Mouse (Mus musculus) hindbrain, embryonic 13.5 days (tissue): ENCODE measurements around the gene Klhl22. TPM values are rescaled to one million over a fixed set of nuclear protein-coding genes. Genes with fewer than 3 reads are reported as not detected.
"Not testable (repeated sequence)": the region's sequence is repeated elsewhere in the genome, so short reads cannot be mapped to it uniquely, and the experiment has no call there.

Experiments
- ATAC-seq: fragments of 200-750 bp; cut with Nextera tagmentation; 2 replicates; pipeline ENCODE4 v1.8.0; 2017; ENCODE audit warnings: moderate TSS enrichment; ENCODE audit not compliant: low FRiP score
- H3K27ac ChIP-seq: fragments of 300-500 bp; sonication (generic); 2 replicates; pipeline ENCODE4 v1.5.1; 2015; ENCODE audit warnings: inconsistent platforms, mild to moderate bottlenecking, moderate library complexity
- H3K27me3 ChIP-seq: fragments of 300-500 bp; sonication (generic); 2 replicates; pipeline ENCODE4 v1.6.1; 2015; ENCODE audit warnings: mild to moderate bottlenecking, inconsistent platforms
- H3K36me3 ChIP-seq: fragments of 300-500 bp; sonication (generic); 2 replicates; pipeline ENCODE4 v1.6.1; 2015; ENCODE audit warnings: mild to moderate bottlenecking, inconsistent platforms
- H3K4me1 ChIP-seq: fragments of 300-500 bp; sonication (generic); replicated peaks from 2 replicates; pipeline ENCODE4 v1.6.1; 2015; ENCODE audit warnings: inconsistent platforms
- H3K4me2 ChIP-seq: fragments of 300-500 bp; sonication (generic); 2 replicates; pipeline ENCODE4 v1.6.1; 2015; ENCODE audit warnings: inconsistent platforms, mild to moderate bottlenecking, moderate library complexity
- H3K4me3 ChIP-seq: fragments of 300-500 bp; sonication (generic); 2 replicates; pipeline ENCODE4 v1.5.1; 2015; ENCODE audit warnings: mild to moderate bottlenecking, inconsistent platforms
- H3K9ac ChIP-seq: fragments of 300-500 bp; sonication (generic); 2 replicates; pipeline ENCODE4 v1.6.1; 2015; ENCODE audit warnings: mild to moderate bottlenecking, inconsistent platforms
- H3K9me3 ChIP-seq: fragments of 300-500 bp; sonication (generic); 2 replicates; pipeline ENCODE4 v1.6.1; 2016; ENCODE audit warnings: inconsistent platforms
- WGBS: fragments of 180-500 bp; shearing (Covaris S2); methylation state at CpG from one replicate; pipeline ENCODE4 v1.1.7; 2015; 5-methylcytosine and 5-hydroxymethylcytosine counted together
- polyA plus RNA-seq: library from polyadenylated mRNA; unstranded; fragments of >200 nt; fragmentation: Nextera tagmentation; extraction: Ambion mirVana; gene quantifications from 2 replicates; pipeline ENCODE4 v1.2.1, GENCODE M21; 2015

The Klhl22 gene
- polyA plus RNA-seq, 1 experiment from 2014 or later: 70.9 TPM

DNA sequence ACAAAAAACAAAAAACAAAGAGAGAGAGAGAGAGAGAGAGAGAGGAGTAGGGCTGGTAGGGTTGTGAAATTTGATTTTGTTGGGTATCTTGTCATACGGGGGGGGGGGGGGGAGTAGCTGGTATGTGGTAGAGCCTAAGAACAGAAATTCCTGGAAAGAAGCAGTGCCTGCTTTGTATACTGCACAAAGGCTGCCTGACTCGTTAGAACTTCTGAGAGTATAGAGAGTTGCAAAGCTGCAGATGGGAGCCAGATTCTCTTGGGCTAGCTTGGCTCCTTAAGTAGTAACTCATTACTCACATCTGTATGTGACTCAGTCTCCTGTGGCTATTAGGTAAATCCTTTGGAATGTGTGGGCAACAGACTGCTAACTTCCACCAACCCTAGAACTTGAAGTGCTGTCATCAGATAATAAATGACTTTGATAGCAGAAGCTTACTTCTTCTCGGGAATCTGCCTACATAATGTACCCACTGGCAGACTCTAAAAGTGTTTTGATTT lies 26.5 kb upstream of the Klhl22 start, which contains the start of gene Med15:
Med15 (minus strand) TSS at position 51 of the 500 bp plus-strand sequence.
- 51% methylated on average over 3 of the region's 3 CpGs for WGBS
- H3K27ac ChIP-seq: no peak within 1 kb of the TSS
- H3K4me3 ChIP-seq: no peak within 1 kb of the TSS
- H3K36me3 ChIP-seq: no peaks in the 10 kb centered on the region
- H3K4me1 ChIP-seq: no peaks in the 10 kb centered on the region
- no peak for ATAC-seq
- H3K9me3 ChIP-seq: no peaks in the 10 kb centered on the region
- H3K27me3 ChIP-seq: 0 out of 2 replicates have a peak, but pooled peaks cover 4% of the 10 kb centered on the region
- no peak within 1 kb of the TSS for H3K9ac ChIP-seq
- no peak within 1 kb of the TSS for H3K4me2 ChIP-seq

DNA sequence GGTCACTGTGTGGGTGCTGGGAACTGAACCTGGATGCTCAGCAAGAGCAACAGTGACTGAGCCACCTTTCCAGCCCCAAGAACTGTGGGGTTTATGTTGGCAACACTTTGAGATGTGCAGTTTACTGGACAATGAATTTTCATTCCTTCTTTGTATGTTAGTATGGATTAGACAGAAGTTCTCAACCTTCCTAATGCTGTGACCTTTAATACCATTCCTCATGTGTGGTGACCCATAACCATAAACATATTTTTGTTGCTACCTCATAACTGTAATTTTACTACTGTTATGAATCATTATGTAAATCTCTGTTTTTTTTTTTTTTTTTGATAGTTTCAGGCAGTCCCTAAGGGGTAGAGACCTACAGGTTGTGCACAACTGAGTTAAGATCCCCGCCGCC lies 25.8 kb upstream of the Klhl22 start:
- no peaks in the 10 kb centered on the region for H3K36me3 ChIP-seq
- no peak overlapping the region for H3K4me3 ChIP-seq
- peak overlapping the region; percentile 30 for H3K4me2 ChIP-seq
- no peaks in the 10 kb centered on the region for H3K9me3 ChIP-seq
- no peak overlapping the region for H3K9ac ChIP-seq
- 68% methylated on average over 2 of the region's 2 CpGs for WGBS
- no peak overlapping the region for H3K27ac ChIP-seq
- ATAC-seq: no peak
- H3K27me3 ChIP-seq: 0 out of 2 replicates have a peak, but pooled peaks cover 4% of the 10 kb centered on the region
- no peaks in the 10 kb centered on the region for H3K4me1 ChIP-seq

DNA sequence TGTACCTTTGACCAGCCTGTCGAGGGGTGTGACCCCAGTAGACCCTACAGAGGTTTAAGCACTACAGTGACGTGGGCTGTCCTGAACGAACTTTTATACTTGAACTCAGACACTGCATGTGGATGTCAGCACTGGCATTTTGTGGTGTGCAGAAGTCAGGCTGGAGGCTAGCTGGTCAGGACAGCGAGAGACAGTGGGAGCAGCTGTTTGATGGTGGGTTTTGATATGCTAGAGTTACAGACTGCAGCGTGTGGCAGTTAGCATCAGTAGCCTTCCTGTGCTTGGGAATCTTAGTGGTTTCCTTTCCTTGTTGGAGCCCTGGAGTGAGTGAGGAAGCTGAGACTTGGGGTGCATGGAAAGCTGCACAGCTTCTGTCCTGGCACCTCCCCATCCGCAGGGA lies 24.5 kb upstream of the Klhl22 start:
- H3K36me3 ChIP-seq, H3K4me2 ChIP-seq, H3K4me1 ChIP-seq, H3K27me3 ChIP-seq, H3K27ac ChIP-seq, H3K9ac ChIP-seq, H3K4me3 ChIP-seq, ATAC-seq, H3K9me3 ChIP-seq: not testable (repeated sequence)
- 87% methylated on average over 6 of the region's 6 CpGs for WGBS

DNA sequence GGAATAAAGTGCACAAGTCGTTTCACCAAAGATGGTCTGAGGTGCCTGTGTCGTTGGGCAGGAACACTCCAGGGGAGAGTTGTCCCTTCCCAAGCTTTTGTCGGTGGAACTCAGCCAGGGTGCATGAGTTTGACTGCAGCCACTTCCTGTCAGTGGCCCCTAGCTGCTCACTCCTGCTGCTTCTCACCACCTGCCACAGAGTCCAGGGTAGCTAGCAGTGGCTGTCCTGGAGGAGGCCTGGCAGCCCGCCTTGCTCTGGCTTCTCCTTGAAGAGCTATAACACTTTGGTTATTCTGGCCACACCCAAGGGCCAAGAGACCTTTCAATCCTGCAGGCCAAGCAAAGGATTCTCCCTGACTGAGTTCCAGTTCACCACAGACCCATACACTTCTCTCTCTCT lies 23.3 kb upstream of the Klhl22 start:
- H3K9ac ChIP-seq: no peak overlapping the region
- H3K27ac ChIP-seq: no peak overlapping the region
- no peak overlapping the region for H3K4me2 ChIP-seq
- no peak for ATAC-seq
- H3K9me3 ChIP-seq: no peaks in the 10 kb centered on the region
- no peaks in the 10 kb centered on the region for H3K36me3 ChIP-seq
- H3K4me3 ChIP-seq: no peak overlapping the region
- H3K4me1 ChIP-seq: no peaks in the 10 kb centered on the region
- peaks cover 9% of the 10 kb centered on the region; the same call in 1 of the 2 replicates for H3K27me3 ChIP-seq
- whole genome bisulfite sequencing: 67% methylated on average over 4 of the region's 4 CpGs

DNA sequence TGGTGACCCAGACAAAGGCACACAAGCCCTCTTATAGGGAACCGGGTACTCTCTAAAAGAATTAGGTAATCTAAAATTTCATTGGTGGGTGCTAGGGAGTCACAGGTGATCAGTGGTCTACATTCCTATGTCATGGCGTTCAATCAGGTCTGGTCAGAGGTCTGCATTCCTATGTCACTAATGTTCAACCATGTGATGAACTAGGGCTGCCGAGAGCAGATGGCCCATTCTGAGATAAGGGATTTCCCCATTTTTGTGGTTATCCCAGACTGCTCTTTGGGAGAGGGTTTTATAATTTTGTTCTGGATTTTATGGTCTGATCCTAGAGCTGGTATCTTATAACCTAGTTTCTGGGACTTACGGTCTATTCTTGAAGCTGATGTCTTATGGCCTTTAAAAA lies 19.3 kb upstream of the Klhl22 start:
- Histone ChIP-seq H3K36me3 (no peaks in the 10 kb centered on the region), H3K9me3 (no peaks in the 10 kb centered on the region), H3K9ac (no peak overlapping the region), H3K27ac (no peak overlapping the region), H3K4me2 (no peak overlapping the region), H3K4me1 (no peaks in the 10 kb centered on the region), H3K27me3 (peaks cover 9% of the 10 kb centered on the region; the same call in 1 of the 2 replicates), H3K4me3 (no peak overlapping the region)
- ATAC-seq: no peak
- WGBS: 85% methylated on average over 4 of the region's 4 CpGs

DNA sequence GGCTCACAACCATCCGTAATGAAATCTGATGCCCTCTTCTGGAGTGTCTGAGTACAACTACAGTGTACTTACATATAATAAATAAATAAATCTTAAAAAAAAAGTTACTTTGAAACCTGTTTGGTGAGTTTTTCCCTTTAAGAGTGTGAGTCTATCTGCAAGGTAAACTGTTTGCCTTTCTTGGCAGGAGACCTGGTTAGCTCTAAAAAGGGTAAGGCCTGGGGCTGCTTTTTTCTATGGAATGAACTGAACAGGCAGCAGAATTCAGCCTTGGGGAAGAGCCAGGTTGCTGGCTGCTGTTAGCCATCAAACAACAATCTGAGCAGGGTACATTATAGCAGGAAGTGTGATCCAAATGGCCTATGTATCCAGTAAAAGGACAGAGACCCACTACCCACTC lies 16.6 kb upstream of the Klhl22 start:
- WGBS: 91% methylated on average over 1 of the region's 1 CpGs
- Histone ChIP-seq H3K4me3 (no peak overlapping the region), H3K4me2 (no peak overlapping the region), H3K4me1 (no peaks in the 10 kb centered on the region), H3K9ac (no peak overlapping the region), H3K9me3 (no peaks in the 10 kb centered on the region), H3K27ac (no peak overlapping the region), H3K27me3 (peaks cover 10% of the 10 kb centered on the region; the same call in 1 of the 2 replicates), H3K36me3 (no peaks in the 10 kb centered on the region)
- ATAC-seq: no peak

DNA sequence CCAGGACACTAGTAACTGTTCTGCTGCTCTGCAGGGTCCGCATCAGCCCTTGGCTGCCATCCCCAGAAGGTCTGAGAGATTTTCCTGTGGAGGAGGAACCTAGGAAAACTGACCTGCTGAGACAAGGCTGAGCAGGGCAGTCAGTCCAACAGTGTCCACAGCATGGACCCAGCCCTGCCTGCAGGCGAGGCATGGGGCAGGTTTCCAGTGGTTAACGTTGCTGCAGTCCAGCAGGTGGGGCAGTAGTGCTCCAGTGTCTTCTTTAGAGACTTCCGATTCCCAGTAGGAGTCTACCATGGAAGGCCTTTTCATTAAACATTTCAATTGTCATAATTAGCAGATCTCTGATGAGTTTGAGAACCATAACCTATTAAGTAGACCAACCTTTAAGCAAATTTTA lies 16.1 kb upstream of the Klhl22 start:
- ATAC-seq: no peak
- H3K4me1 ChIP-seq: no peaks in the 10 kb centered on the region
- no peak overlapping the region for H3K4me2 ChIP-seq
- no peaks in the 10 kb centered on the region for H3K36me3 ChIP-seq
- H3K9ac ChIP-seq: no peak overlapping the region
- H3K27me3 ChIP-seq: peaks cover 11% of the 10 kb centered on the region; the same call in 1 of the 2 replicates
- WGBS: 46% methylated on average over 4 of the region's 4 CpGs
- H3K27ac ChIP-seq: no peak overlapping the region
- H3K9me3 ChIP-seq: no peaks in the 10 kb centered on the region
- no peak overlapping the region for H3K4me3 ChIP-seq

DNA sequence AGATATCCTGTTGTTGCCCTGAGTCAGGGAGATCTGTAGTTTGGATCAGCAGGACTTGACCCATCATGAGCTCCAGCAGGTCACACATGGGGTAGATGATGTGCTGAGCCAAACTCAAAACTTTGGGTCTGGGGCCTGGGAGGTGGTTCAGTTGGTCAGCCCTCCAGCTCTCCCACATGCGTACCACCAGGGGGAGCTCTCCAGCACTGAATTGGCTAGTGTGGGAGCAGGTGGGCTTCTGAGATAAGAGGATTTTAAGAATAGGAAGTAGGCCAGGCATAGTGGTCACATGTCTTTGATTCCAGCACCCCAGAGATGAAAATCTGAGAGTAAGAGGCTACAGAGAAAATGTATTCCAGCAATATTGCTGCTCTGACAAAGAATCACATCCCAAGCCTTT lies 14.9 kb upstream of the Klhl22 start:
- H3K9me3 ChIP-seq: no peaks in the 10 kb centered on the region

DNA sequence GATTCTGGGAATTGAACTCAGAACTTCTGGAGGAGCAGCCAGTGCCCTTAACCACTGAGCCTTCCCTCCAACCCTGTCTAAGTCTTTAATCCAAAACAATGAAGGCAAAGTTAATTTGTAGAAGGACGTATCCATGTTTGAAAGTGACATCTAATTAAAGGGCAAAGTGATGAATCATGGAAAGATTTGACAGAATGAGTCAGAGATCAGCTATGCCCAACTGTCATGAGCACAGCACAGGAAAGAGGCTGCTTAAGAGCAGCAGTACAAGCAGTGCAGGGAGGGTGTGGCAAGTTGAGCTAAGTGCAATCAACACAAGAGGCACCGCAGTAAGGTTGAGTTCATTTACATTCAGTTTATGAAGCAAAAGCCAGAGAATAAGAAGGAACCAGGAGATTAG lies 14.4 kb upstream of the Klhl22 start:
- peaks cover 12% of the 10 kb centered on the region; the same call in 1 of the 2 replicates for H3K27me3 ChIP-seq
- 82% methylated on average over 2 of the region's 2 CpGs for WGBS
- no peak overlapping the region for H3K4me2 ChIP-seq
- no peaks in the 10 kb centered on the region for H3K9me3 ChIP-seq
- no peak overlapping the region for H3K4me3 ChIP-seq
- H3K9ac ChIP-seq: no peak overlapping the region
- H3K4me1 ChIP-seq: no peaks in the 10 kb centered on the region
- H3K27ac ChIP-seq: no peak overlapping the region
- H3K36me3 ChIP-seq: no peaks in the 10 kb centered on the region
- ATAC-seq: no peak

More for the DNA sequence above, 14.9 kb upstream of the Klhl22 start:
- H3K27me3 ChIP-seq: peaks cover 12% of the 10 kb centered on the region; the same call in 1 of the 2 replicates
- H3K4me3 ChIP-seq: no peak overlapping the region
- H3K4me1 ChIP-seq: no peaks in the 10 kb centered on the region
- H3K4me2 ChIP-seq: no peak overlapping the region
- WGBS: 3% methylated on average over 1 of the region's 1 CpGs
- no peak for ATAC-seq
- no peak overlapping the region for H3K27ac ChIP-seq
- no peak overlapping the region for H3K9ac ChIP-seq
- H3K36me3 ChIP-seq: no peaks in the 10 kb centered on the region

DNA sequence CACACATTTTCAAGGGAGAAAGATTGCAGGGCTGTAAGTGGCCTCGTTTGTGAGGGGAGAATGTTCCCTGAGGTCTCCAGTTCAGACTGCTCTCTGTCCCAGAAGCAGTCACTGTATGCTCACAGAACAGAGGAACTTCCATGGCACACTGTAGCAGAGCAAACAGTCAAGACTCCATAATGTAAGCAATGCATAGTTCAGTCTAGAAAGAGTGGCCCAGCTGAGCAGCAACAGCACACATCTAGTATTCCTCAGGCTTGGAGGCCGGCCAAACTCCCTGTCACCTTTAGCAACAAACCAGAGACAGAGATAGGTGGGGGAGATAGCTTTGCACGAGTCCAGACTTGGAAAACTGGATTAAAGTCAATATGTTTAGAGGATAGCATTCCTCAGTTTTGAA lies 6.4 kb upstream of the Klhl22 start:
- Histone ChIP-seq H3K4me3 (no peak overlapping the region), H3K36me3 (no peaks in the 10 kb centered on the region), H3K9me3 (no peaks in the 10 kb centered on the region), H3K27me3 (peaks cover 15% of the 10 kb centered on the region), H3K9ac (no peak overlapping the region), H3K4me2 (no peak overlapping the region), H3K27ac (no peak overlapping the region), H3K4me1 (no peaks in the 10 kb centered on the region)
- ATAC-seq: no peak
- WGBS: 38% methylated on average over 3 of the region's 3 CpGs

DNA sequence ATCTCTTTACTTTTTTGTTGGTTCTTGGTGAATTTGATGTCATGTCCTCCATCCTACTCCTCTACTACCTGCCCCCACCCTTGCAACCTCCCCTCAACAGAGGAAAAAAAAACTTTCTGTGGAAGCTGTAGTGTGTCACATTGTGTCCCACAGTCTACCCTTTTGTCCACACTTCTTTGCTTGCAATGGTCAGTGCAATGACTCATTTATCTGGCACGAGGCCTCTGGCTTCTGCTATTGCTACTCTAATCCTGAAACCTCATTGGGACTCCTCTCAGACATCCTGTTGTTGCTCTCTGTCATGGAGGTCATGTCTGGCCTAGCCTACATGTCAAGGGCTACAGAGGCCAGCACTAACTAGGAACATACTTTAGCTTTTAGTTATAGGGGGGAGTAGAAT lies 5.7 kb upstream of the Klhl22 start:
- 42% methylated on average over 1 of the region's 1 CpGs for WGBS
- no peak overlapping the region for H3K4me3 ChIP-seq

DNA sequence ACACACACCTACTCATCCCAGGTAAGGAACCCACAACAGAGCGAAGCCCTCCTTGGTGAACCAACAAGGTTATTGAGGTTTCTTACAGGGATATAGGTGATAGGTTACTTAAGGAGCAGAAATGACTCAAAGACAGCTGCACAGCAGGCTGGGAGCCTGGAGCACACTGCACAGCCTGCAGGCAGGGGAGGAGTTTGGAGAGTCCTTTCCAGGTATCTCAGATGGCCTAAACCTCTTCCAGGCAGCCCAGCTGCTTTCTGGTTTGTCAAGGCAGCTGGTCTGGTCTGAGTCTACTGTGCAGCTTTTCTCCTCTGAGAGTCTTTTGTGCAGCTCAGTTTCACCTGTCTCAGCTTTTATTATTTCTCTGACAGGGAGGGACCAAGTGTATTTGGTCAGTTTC lies 1.7 kb upstream of the Klhl22 start:
- no peak overlapping the region for H3K4me3 ChIP-seq
- no peak overlapping the region for H3K4me2 ChIP-seq
- H3K27me3 ChIP-seq: peaks cover 14% of the 10 kb centered on the region
- no peak overlapping the region for H3K27ac ChIP-seq
- 91% methylated on average over 1 of the region's 1 CpGs for WGBS
- no peak overlapping the region for H3K9ac ChIP-seq
- peaks cover 37% of the 10 kb centered on the region for H3K4me1 ChIP-seq
- H3K9me3 ChIP-seq: no peaks in the 10 kb centered on the region
- ATAC-seq: no peak
- 0 out of 2 replicates have a peak, but pooled peaks cover 3% of the 10 kb centered on the region for H3K36me3 ChIP-seq

More for the DNA sequence above, 5.7 kb upstream of the Klhl22 start:
- Histone ChIP-seq H3K4me1 (peaks cover 2% of the 10 kb centered on the region), H3K4me2 (no peak overlapping the region), H3K27ac (no peak overlapping the region), H3K9ac (no peak overlapping the region), H3K36me3 (no peaks in the 10 kb centered on the region), H3K9me3 (no peaks in the 10 kb centered on the region), H3K27me3 (peaks cover 14% of the 10 kb centered on the region)
- ATAC-seq: no peak

DNA sequence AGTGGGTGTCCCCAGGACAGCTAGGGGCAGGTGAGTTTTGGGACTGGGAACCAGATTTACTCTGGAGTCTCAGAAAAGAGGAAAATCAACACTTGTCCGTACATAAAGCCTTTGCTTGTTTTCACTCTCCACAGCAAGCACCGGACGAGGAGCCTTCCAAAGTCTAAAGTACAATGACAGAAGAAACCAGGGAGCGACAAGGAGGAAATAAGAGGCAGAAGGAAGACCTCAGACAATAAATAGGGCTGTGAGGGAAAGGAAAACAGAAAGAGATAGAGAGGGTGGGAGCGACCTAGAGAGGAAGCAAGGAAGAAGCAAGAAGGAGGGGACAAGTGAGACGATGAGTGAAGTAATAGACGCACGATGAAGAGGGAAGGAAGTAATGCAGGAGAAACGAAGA lies 516 bp upstream of the Klhl22 start:
- H3K27me3 ChIP-seq: peaks cover 14% of the 10 kb centered on the region
- no peak; the same call in 1 of the 2 replicates for ATAC-seq
- no peaks in the 10 kb centered on the region for H3K9me3 ChIP-seq
- peak overlapping the region; percentile 91 for H3K9ac ChIP-seq
- 57% methylated on average over 9 of the region's 9 CpGs for WGBS
- H3K4me3 ChIP-seq: peak overlapping the region; percentile 67
- peaks cover 4% of the 10 kb centered on the region; the same call in 1 of the 2 replicates for H3K36me3 ChIP-seq
- H3K4me1 ChIP-seq: peaks cover 39% of the 10 kb centered on the region
- peak overlapping the region; percentile 84 for H3K4me2 ChIP-seq
- peak overlapping the region; percentile 82 for H3K27ac ChIP-seq
